Mouse (Mus musculus) ES-E14 (cell line): ENCODE measurements at regions not wholly inside any gene's neighbourhood (a gene's known extent, or its start where the extent isn't known, plus 50 kb on each side); places are given as distances from the start of the nearest gene placed in this dataset.

Experiments
- HCFC1 ChIP-seq: IDR thresholded peaks from 2 replicates; pipeline ENCODE4 v1.6.1; 2012; ENCODE audit warnings: low read length, inconsistent platforms, borderline replicate concordance; ENCODE audit not compliant: insufficient read depth
- MAFK ChIP-seq: IDR thresholded peaks from 2 replicates; pipeline ENCODE4 v1.6.1; 2014; ENCODE audit warnings: mild to moderate bottlenecking, low read depth, low read length, inconsistent platforms; ENCODE audit not compliant: insufficient read depth
- ZC3H11A ChIP-seq: IDR thresholded peaks from 2 replicates; pipeline ENCODE4 v1.6.1; 2012; ENCODE audit warnings: low read depth, mild to moderate bottlenecking, inconsistent platforms, low read length, borderline replicate concordance

DNA sequence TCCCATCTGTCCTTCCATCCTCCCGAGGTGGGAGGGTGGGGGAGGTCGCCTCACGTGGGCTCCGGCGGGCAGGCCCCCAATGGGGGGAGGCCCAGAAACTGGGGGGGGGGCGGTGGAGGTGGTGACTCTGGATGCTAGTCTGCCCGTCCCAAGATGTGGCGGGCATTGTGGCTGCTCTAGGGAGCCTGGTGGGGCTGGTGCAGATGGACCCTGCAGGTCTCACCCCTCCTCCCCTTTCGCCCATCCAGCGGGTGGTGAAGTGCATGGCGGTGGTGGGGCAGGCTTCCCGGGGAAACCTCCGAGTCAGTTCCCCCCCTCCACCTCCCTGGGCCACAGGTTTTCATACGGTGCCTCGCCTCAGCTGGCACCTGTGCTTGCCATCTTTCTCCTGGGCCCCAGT, 88.6 kb downstream of the Inhba start:
- TF ChIP-seq HCFC1 (no peak), MAFK (no peak), ZC3H11A (no peak)
